Mouse (Mus musculus) cortical plate, adult 2 months (tissue): ENCODE measurements around the gene Ndufs5. TPM values are rescaled to one million over a fixed set of nuclear protein-coding genes. Genes with fewer than 3 reads are reported as not detected.
A peak's percentile ranks its signal among the peaks of the same experiment; 100 is the strongest.

Experiments
- H3K27ac ChIP-seq: fragments of 200-500 bp; 2 replicates; pipeline ENCODE4 v1.5.1; 2012; ENCODE audit warnings: low read length, control low read depth, inconsistent platforms; ENCODE audit not compliant: insufficient read depth
- H3K4me1 ChIP-seq: fragments of 200-500 bp; 2 replicates; pipeline ENCODE4 v1.6.1; 2011; ENCODE audit warnings: low read length; ENCODE audit not compliant: control insufficient read depth, insufficient read depth
- H3K4me3 ChIP-seq: fragments of 200-500 bp; 2 replicates; pipeline ENCODE4 v1.5.1; 2011; ENCODE audit warnings: mild to moderate bottlenecking, low read length, control low read depth; ENCODE audit not compliant: insufficient read depth
- CTCF ChIP-seq: fragments of 200-500 bp; IDR thresholded peaks from 2 replicates; pipeline ENCODE4 v1.5.1; 2011; ENCODE audit warnings: mild to moderate bottlenecking, control low read depth, low read length; ENCODE audit not compliant: insufficient read depth; ENCODE audit errors: extremely low read depth
- POLR2A ChIP-seq: fragments of 200-500 bp; IDR thresholded peaks from 2 replicates; pipeline ENCODE4 v1.6.1; 2011; ENCODE audit warnings: mild to moderate bottlenecking, low read length, control low read depth; ENCODE audit not compliant: insufficient read depth; ENCODE audit errors: extremely low read depth
- polyA plus RNA-seq: library from polyadenylated mRNA; depleted of rRNA; stranded (reverse); fragments of >200 nt; gene quantifications from 2 replicates; pipeline ENCODE4 v1.2.3, GENCODE M21; 2012; rRNA removed

Ndufs5 gene
- polyA plus RNA-seq, 1 experiment, result 460 TPM

DNA sequence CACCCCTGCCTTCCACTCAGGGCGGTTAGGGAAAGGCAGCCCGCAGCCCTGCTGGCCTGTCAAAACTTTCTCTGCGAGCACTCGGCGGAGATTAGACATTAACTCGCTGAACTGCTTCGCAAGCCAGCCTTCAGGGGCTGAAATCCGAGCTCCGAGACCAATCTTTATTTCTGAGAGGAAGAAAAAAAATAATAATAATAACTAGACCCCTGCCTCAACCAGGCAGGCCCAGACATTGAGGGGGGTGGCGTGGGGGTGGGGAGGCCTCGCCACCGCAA lies 54.4 kb downstream of the Ndufs5 start:
- H3K4me3 ChIP-seq, result peak overlapping the region; percentile 67
- H3K27ac ChIP-seq, result no peak overlapping the region
- peaks cover 17% of the 10 kb centered on the region for H3K4me1 ChIP-seq
- TF ChIP-seq CTCF (no peak), POLR2A (no peak)

- peak overlapping the region; percentile 28 for H3K27ac ChIP-seq
- H3K4me1 ChIP-seq, result peaks cover 17% of the 10 kb centered on the region
- TF ChIP-seq CTCF (no peak), POLR2A (no peak)
- peak overlapping the region; percentile 67 for H3K4me3 ChIP-seq
These were observed 54.9 kb downstream of the Ndufs5 start for GRCm38 (mm10) chr4:123662914-123663687.

Other genes starting within 250 kb of the Ndufs5 start
- 137 and 141 TPM in 2 replicates for gene Macf1, start 33.8 kb downstream of the Ndufs5 start, polyA plus RNA-seq
- gene Akirin1, start 32.1 kb upstream of the Ndufs5 start, polyA plus RNA-seq, result 53.0 and 55.7 TPM in 2 replicates
- 1.3 TPM in 2 replicates for gene Rhbdl2, start 69.7 kb upstream of the Ndufs5 start, polyA plus RNA-seq
- not detected in 2 replicates for gene 4933427I04Rik, start 141.5 kb upstream of the Ndufs5 start, polyA plus RNA-seq
- 10.5 and 17.1 TPM in 2 replicates for gene Mycbp, start 186.6 kb upstream of the Ndufs5 start, polyA plus RNA-seq
- gene Rragc, start 199.2 kb upstream of the Ndufs5 start, polyA plus RNA-seq, result 72.9 and 73.0 TPM in 2 replicates
- not detected in 2 replicates for gene 4930535I16Rik, start 199.8 kb upstream of the Ndufs5 start, polyA plus RNA-seq